Comparison of ENCODE assay signal across 28 mouse cellular contexts in genomic region chr3:142161405-142161804, GRCm38 (mm10). TPM values are rescaled to one million over a fixed set of nuclear protein-coding genes. Genes with fewer than 3 reads are reported as not detected.
DNase-seq lines count a peak whose midpoint lies in the region; ATAC-seq and TF ChIP-seq lines count a peak whose summit lies in the region.
"Had no signal": no experiment of that assay in that cellular context is flagged by ENCODE, and none has a peak within 500 bp of the region (broad histone marks: within the 10 kb centered on the region; RNA-seq: fewer than 3 reads in every experiment).

No protein-coding gene starts in this region.

- H3K36me3 ChIP-seq in embryonic facial prominence, embryonic 11.5 days (replicated peaks; ENCODE audit: control insufficient read depth, insufficient read depth, low read depth, low read length): no peaks in the 10 kb centered on the region
- H3K36me3 ChIP-seq in embryonic facial prominence, embryonic 10.5 days (replicated peaks): peaks cover 8% of the 10 kb centered on the region
- no peaks in the 10 kb centered on the region for H3K36me3 ChIP-seq in CH12.LX (replicated peaks in 1 of 2; ENCODE audit: control insufficient read depth in 1 of 2, insufficient read depth in 1 of 2, low read length in 1 of 2)
- H3K36me3 ChIP-seq in embryonic facial prominence, embryonic 14.5 days (ENCODE audit: control insufficient read depth, insufficient read depth, low read length): no peaks in the 10 kb centered on the region
- H3K36me3 ChIP-seq in stomach, embryonic 16.5 days (ENCODE audit: control insufficient read depth, insufficient read depth, low read length): no peaks in the 10 kb centered on the region
- no peaks in the 10 kb centered on the region for H3K36me3 ChIP-seq in heart, embryonic 10.5 days
- H3K36me3 ChIP-seq: embryonic facial prominence, embryonic 15.5 days; forebrain, embryonic 12.5 days had no signal

- no peaks in the 10 kb centered on the region for H3K27me3 ChIP-seq in embryonic facial prominence, embryonic 11.5 days (ENCODE audit: control insufficient read depth, insufficient read depth, low read length)
- 0 out of 2 replicates have a peak, but pooled peaks cover 5% of the 10 kb centered on the region for H3K27me3 ChIP-seq in embryonic facial prominence, embryonic 10.5 days (replicated peaks; ENCODE audit: low read depth, poor library complexity, severe bottlenecking)
- no peaks in the 10 kb centered on the region for H3K27me3 ChIP-seq in CH12.LX (replicated peaks)
- H3K27me3 ChIP-seq in embryonic facial prominence, embryonic 14.5 days (replicated peaks; ENCODE audit: control insufficient read depth, insufficient read depth, low read length): peaks cover 8% of the 10 kb centered on the region; the same call in 1 of the 2 replicates
- no peaks in the 10 kb centered on the region for H3K27me3 ChIP-seq in stomach, embryonic 16.5 days (ENCODE audit: control insufficient read depth, insufficient read depth, low read length)
- H3K27me3 ChIP-seq in heart, embryonic 10.5 days (ENCODE audit: insufficient read depth, poor library complexity, severe bottlenecking): peaks cover 14% of the 10 kb centered on the region
- H3K27me3 ChIP-seq: forebrain, embryonic 12.5 days had no signal

- no peak overlapping the region for H3K4me2 ChIP-seq in embryonic facial prominence, embryonic 11.5 days (ENCODE audit: low read depth, low read length)
- H3K4me2 ChIP-seq in CH12.LX (ENCODE audit: insufficient read depth, low read depth, poor library complexity, severe bottlenecking): no peak overlapping the region
- H3K4me2 ChIP-seq in embryonic facial prominence, embryonic 14.5 days (ENCODE audit: low read depth, low read length): no peak overlapping the region
- no peak overlapping the region for H3K4me2 ChIP-seq in stomach, embryonic 16.5 days (ENCODE audit: low read depth, low read length)
- H3K4me2 ChIP-seq: embryonic facial prominence, embryonic 15.5 days; forebrain, embryonic 12.5 days had no signal

- no peak overlapping the region for H3K9ac ChIP-seq in embryonic facial prominence, embryonic 11.5 days (replicated peaks; ENCODE audit: low read length)
- no peak overlapping the region for H3K9ac ChIP-seq in CH12.LX (ENCODE audit: insufficient read depth, low read depth)
- H3K9ac ChIP-seq in embryonic facial prominence, embryonic 14.5 days (ENCODE audit: low read depth, low read length): no peak overlapping the region
- no peak overlapping the region for H3K9ac ChIP-seq in stomach, embryonic 16.5 days (ENCODE audit: low read length)
- H3K9ac ChIP-seq: embryonic facial prominence, embryonic 15.5 days; forebrain, embryonic 12.5 days had no signal

- dilution Hi-C loops in CH12.LX (cut with MboI; ENCODE audit: extremely low pct_ligation_motif_present, extremely low pct_unique_long_range_greater_than_20kb, low sequenced_read_pairs): no loop called here

- in situ Hi-C loops in CH12.LX (cut with MboI; ENCODE audit: low pct_ligation_motif_present, low pct_unique_long_range_greater_than_20kb, low sequenced_read_pairs): no loop called here

- H3K79me2 ChIP-seq in CH12.LX (replicated peaks; ENCODE audit: control insufficient read depth, extremely low read depth, insufficient read depth, poor library complexity, severe bottlenecking): no peaks in the 10 kb centered on the region

- no peaks in the 10 kb centered on the region for H3K9me3 ChIP-seq in embryonic facial prominence, embryonic 11.5 days (replicated peaks; ENCODE audit: control insufficient read depth, low read length)
- H3K9me3 ChIP-seq in embryonic facial prominence, embryonic 10.5 days: no peaks in the 10 kb centered on the region
- H3K9me3 ChIP-seq in CH12.LX (replicated peaks; ENCODE audit: low read length): no peaks in the 10 kb centered on the region
- no peaks in the 10 kb centered on the region for H3K9me3 ChIP-seq in embryonic facial prominence, embryonic 14.5 days (ENCODE audit: control insufficient read depth, low read length)
- no peaks in the 10 kb centered on the region for H3K9me3 ChIP-seq in stomach, embryonic 16.5 days (replicated peaks; ENCODE audit: control insufficient read depth, low read length)
- H3K9me3 ChIP-seq in heart, embryonic 10.5 days: no peaks in the 10 kb centered on the region
- H3K9me3 ChIP-seq: embryonic facial prominence, embryonic 15.5 days; forebrain, embryonic 10.5 days; forebrain, embryonic 12.5 days had no signal

- no peak for TF ChIP-seq RAD21 in CH12.LX (IDR thresholded peaks at IDR 0.05; ENCODE audit: low read depth, low read length)

- H3K4me1 ChIP-seq in embryonic facial prominence, embryonic 11.5 days (ENCODE audit: control insufficient read depth, insufficient read depth, low read length): no peaks in the 10 kb centered on the region; the same call in 1 of the 2 replicates
- H3K4me1 ChIP-seq in embryonic facial prominence, embryonic 10.5 days: peaks cover 42% of the 10 kb centered on the region
- H3K4me1 ChIP-seq in CH12.LX (ENCODE audit: control insufficient read depth in 1 of 2, insufficient read depth in 2 of 2): peaks cover 12 to 25% of the 10 kb centered on the region in 2 experiments
- H3K4me1 ChIP-seq in embryonic facial prominence, embryonic 14.5 days (ENCODE audit: control insufficient read depth, insufficient read depth, low read length): no peaks in the 10 kb centered on the region
- peaks cover 18% of the 10 kb centered on the region for H3K4me1 ChIP-seq in stomach, embryonic 16.5 days (ENCODE audit: control insufficient read depth, insufficient read depth, low read length)
- 0 out of 2 replicates have a peak, but pooled peaks cover 4% of the 10 kb centered on the region for H3K4me1 ChIP-seq in heart, embryonic 10.5 days
- H3K4me1 ChIP-seq: embryonic facial prominence, embryonic 15.5 days had no signal

- peak; percentile 28 for DNase-seq in embryonic facial prominence, embryonic 11.5 days (ENCODE audit: low spot score)
- no peak for DNase-seq in embryonic facial prominence, embryonic 10.5 days (ENCODE audit: low spot score)
- no peak for DNase-seq in CH12.LX (ENCODE audit: extremely low read depth)
- DNase-seq in embryonic facial prominence, embryonic 14.5 days (ENCODE audit: low spot score): no peak
- no peak for DNase-seq in spleen, postnatal 10 days (ENCODE audit: low spot score in 2 of 2)
- no peak for DNase-seq in heart, embryonic 10.5 days (ENCODE audit: low spot score)
- DNase-seq: adrenal gland, adult 2 months; adrenal gland, postnatal 10 days; adrenal gland, postnatal 25 days; B cell, adult 2 months; cerebellum, adult 11 months; cerebellum, adult 18-20 months; cerebellum, adult 8-10 months; cerebellum, adult 9-11 months; cerebellum, postnatal 14 days; cerebellum, postnatal 36 days; embryo, embryonic 11 days had no signal

- no peak overlapping the region for H3K27ac ChIP-seq in embryonic facial prominence, embryonic 11.5 days (replicated peaks; ENCODE audit: low read depth, low read length)
- no peak overlapping the region for H3K27ac ChIP-seq in embryonic facial prominence, embryonic 10.5 days (replicated peaks)
- H3K27ac ChIP-seq in CH12.LX (ENCODE audit: insufficient read depth, low read depth): no peak overlapping the region
- H3K27ac ChIP-seq in embryonic facial prominence, embryonic 14.5 days (replicated peaks; ENCODE audit: low read depth, low read length): no peak overlapping the region
- no peak overlapping the region for H3K27ac ChIP-seq in stomach, embryonic 16.5 days (ENCODE audit: low read length)
- no peak overlapping the region for H3K27ac ChIP-seq in heart, embryonic 10.5 days
- H3K27ac ChIP-seq: embryonic facial prominence, embryonic 15.5 days; forebrain, embryonic 10.5 days; forebrain, embryonic 12.5 days had no signal

- TF ChIP-seq POLR2A in CH12.LX (IDR thresholded peaks at IDR 0.05; ENCODE audit: low read depth, low read length): no peak

- ATAC-seq in embryonic facial prominence, embryonic 11.5 days (replicated peaks; ENCODE audit: insufficient number of reproducible peaks, low FRiP score, low TSS enrichment, low read depth): no peak
- 0 out of 2 replicates have a peak, but pooled peaks have one; percentile 44 for ATAC-seq in embryonic facial prominence, embryonic 14.5 days (ENCODE audit: low read depth)
- ATAC-seq in stomach, embryonic 16.5 days (ENCODE audit: insufficient read depth, low FRiP score): 0 out of 2 replicates have a peak, but pooled peaks have one; percentile 61
- ATAC-seq in monocyte, adult 5-6 weeks (replicated peaks; ENCODE audit: insufficient number of reproducible peaks, low FRiP score, low TSS enrichment, poor library complexity, severe bottlenecking): no peak
- ATAC-seq: CD4-positive, CD25-positive, alpha-beta regulatory T cell, adult 4 months; forebrain, embryonic 14.5 days; forebrain, embryonic 16.5 days had no signal

- TF ChIP-seq CTCF in CH12.LX (conservative IDR thresholded peaks at IDR 0.05 in 1 of 2, IDR thresholded peaks at IDR 0.05 in 1 of 2; ENCODE audit: low read depth in 2 of 2, low read length in 2 of 2): no peak

- no peak for TF ChIP-seq EP300 in CH12.LX (IDR thresholded peaks at IDR 0.05; ENCODE audit: low read length)

- no peak overlapping the region for H3K4me3 ChIP-seq in embryonic facial prominence, embryonic 11.5 days (ENCODE audit: low read depth, low read length)
- H3K4me3 ChIP-seq in embryonic facial prominence, embryonic 10.5 days: no peak overlapping the region
- no peak overlapping the region for H3K4me3 ChIP-seq in CH12.LX (replicated peaks in 1 of 3; ENCODE audit: low read depth in 2 of 3, low read length in 2 of 3, poor library complexity in 1 of 3)
- H3K4me3 ChIP-seq in embryonic facial prominence, embryonic 14.5 days (ENCODE audit: low read depth, low read length): no peak overlapping the region
- H3K4me3 ChIP-seq in stomach, embryonic 16.5 days (replicated peaks; ENCODE audit: low read length): no peak overlapping the region
- no peak overlapping the region for H3K4me3 ChIP-seq in heart, embryonic 10.5 days
- H3K4me3 ChIP-seq: embryonic facial prominence, embryonic 15.5 days; erythroblast, embryonic 14.5 days; forebrain, embryonic 10.5 days; forebrain, embryonic 12.5 days had no signal

- 64% methylated on average over 3 of the region's 3 CpGs for WGBS in embryonic facial prominence, embryonic 11.5 days
- WGBS in embryonic facial prominence, embryonic 10.5 days: 74% methylated on average over 3 of the region's 3 CpGs
- WGBS in embryonic facial prominence, embryonic 14.5 days: 48% methylated on average over 3 of the region's 3 CpGs
- WGBS in stomach, embryonic 16.5 days: 68% methylated on average over 3 of the region's 3 CpGs
- 75% methylated on average over 3 of the region's 3 CpGs for WGBS in heart, embryonic 10.5 days

RNA-seq across cellular contexts. Expression of gene Bmpr1b, which starts 7.8 kb away (rescaled TPM):
- 11.8 and 14.2 TPM in 2 replicates for polyA plus RNA-seq in embryonic facial prominence, embryonic 11.5 days (2014; fragmentation: Nextera tagmentation; extraction: Ambion mirVana)
- polyA plus RNA-seq in embryonic facial prominence, embryonic 10.5 days (2016; fragmentation: Nextera tagmentation; extraction: Ambion mirVana): 10.3 and 14.1 TPM in 2 replicates
- total RNA-seq in CH12.LX (2012; rRNA removed): 0.04 TPM in 1 of 2 replicates, not detected in the other
- total RNA-seq in CH12.LX (2014; rRNA removed): 0.04 and 0.05 TPM in 2 replicates
- 0.05 TPM in 1 of 2 replicates, not detected in the other for polyA plus RNA-seq in CH12.LX (2012; ENCODE audit: insufficient read length, low read depth)
- polyA plus RNA-seq in embryonic facial prominence, embryonic 14.5 days (2014; fragmentation: Nextera tagmentation; extraction: Ambion mirVana): 7.1 and 9.1 TPM in 2 replicates
- 8.0 and 8.5 TPM in 2 replicates for polyA plus RNA-seq in stomach, embryonic 16.5 days (2015; fragmentation: Nextera tagmentation; extraction: Ambion mirVana)
- total RNA-seq in monocyte, adult 5-6 weeks (2017): not detected in 3 replicates
- 3.8 and 3.9 TPM in 2 replicates for polyA plus RNA-seq in heart, embryonic 10.5 days (2016; fragmentation: Nextera tagmentation; extraction: Ambion mirVana)
- total RNA-seq: common myeloid progenitor, adult 5-6 weeks; MEL had no signal
- polyA plus RNA-seq: CD4-positive, CD25-positive, alpha-beta regulatory T cell, adult 4 months; erythroblast, embryonic 14.5 days had no signal

Comparison
In these comparisons a context has a peak if more than half of its experiments do, and no peak if none do; other contexts are left out.
1. ATAC-seq: peak in embryonic facial prominence, embryonic 14.5 days (single experiment) and stomach, embryonic 16.5 days (single experiment); none in embryonic facial prominence, embryonic 11.5 days (single experiment) and monocyte, adult 5-6 weeks (single experiment).